Mouse (Mus musculus): Measurements from ENCODE around the gene Ins1.

Gene Ins1

GRCm38 (mm10) chr19:52263997-52264396 lies at the start of gene Ins1:
TSS of gene Ins1 (plus strand) at chr19:52264297.
- in situ Hi-C loops (cut with MseI, MboI): no loop called here

Measured in mouse trophoblast stem cell (cell line).